Mouse (Mus musculus): ENCODE measurements at regions not wholly inside any gene's neighbourhood (a gene's known extent, or its start where the extent isn't known, plus 50 kb on each side); places are given as distances from the start of the nearest gene placed in this dataset.

DNA sequence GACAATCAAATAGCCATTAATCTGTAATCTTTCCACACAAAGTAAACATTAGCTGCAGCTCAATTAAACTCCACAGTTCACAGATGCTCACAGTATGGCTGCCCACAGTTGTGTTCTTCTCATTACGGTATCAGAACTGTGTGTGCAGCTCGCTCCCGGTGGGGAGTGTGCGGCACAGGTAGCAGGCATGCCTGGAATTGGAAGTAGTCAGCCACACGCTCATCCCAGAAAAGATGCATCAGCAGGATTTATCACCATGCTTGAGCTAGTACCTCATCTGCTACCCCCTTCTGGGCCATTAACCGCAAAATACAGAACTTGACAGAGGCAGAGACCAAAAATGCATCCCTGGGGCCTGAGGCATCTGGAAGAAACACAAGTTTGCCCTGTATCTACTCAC is 437.8 kb downstream of the Adam3 start:
- DNase-seq (ENCODE audit: low read depth, low spot score) = no peak

DNA sequence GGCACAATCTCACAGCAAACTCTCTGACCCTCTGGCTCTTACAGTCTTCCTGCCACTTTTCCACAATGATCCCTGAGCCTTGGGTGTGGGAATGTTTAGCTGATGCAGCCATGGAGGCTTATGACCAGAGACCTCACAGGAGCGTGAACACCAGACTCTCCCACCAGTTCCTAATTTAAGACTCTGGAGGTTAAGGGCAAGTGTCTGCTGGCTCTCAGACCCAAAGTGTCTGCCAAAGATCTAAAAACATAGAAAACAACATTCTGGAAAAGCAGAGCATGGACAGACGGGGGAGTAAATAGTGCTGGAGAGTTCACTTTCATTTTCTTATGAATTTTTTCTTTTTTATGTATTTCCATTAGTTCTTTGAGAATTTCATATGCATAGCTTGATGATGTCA is 440.7 kb downstream of the Adam3 start:
- no peak for DNase-seq (ENCODE audit: low read depth, low spot score)

DNA sequence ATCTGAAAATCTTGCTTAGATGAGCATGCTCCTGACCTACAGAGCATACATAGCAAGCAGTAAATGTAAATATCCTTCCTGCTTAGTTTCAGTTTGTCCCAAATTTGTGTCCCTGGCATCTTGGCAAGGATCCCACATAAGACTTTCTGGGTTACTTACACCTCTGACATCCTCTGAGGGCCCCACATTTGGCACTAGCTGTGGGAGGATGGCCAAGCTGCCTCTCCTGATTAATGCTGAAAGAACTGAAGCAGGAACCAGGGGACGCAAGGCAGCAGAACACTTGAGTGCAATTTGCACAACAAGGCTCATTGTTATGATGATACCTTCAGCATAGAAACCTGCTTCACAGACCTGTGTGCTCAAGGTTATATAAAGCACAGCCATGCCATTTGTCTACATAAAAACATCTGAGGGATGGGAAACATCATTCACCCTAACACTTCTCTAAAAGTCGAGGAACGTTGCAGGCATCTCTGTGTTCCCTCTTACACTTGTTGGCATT is 441.7 kb downstream of the Adam3 start:
- no peak for DNase-seq (ENCODE audit: low read depth, low spot score)

DNA sequence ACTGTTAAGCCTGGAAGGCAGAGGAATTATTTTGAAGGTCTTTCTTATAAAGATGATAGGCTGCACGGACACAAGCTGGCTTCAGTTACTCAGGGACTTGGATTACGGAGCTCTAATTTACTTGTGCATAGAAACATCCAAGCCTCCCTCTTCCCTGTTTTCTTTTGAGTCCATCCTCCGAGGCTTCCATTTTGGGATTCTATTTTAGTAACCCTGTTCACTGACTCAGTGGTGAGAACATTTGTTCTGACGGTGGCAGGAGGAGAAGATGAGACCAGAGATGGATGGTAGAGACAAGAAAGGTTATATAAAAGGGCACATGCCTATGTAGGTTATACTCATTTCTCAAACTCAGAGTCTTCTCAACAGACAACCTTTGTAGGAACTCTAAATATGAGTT is 445.4 kb downstream of the Adam3 start:
- no peak for DNase-seq (ENCODE audit: low read depth, low spot score)

DNA sequence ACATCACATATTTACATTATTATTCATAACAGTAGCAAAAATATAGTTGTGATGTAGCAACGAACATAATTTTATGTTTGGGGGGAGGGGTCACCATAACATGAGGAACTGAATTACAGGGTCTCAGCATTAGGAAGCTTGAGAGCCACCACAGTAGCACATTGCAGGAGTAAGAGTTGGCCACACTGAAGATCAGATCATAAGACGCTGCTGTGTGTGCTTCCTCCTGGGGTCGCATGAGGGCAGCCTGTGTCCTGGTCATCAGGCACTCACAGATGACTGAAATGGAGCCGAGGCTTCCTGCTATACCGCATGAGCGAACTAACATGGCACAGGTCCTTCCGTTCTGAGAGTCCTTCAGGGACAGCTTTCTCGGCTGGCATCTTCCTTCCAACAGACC is 447.3 kb downstream of the Adam3 start:
- no peak for DNase-seq (ENCODE audit: low read depth, low spot score)

DNA sequence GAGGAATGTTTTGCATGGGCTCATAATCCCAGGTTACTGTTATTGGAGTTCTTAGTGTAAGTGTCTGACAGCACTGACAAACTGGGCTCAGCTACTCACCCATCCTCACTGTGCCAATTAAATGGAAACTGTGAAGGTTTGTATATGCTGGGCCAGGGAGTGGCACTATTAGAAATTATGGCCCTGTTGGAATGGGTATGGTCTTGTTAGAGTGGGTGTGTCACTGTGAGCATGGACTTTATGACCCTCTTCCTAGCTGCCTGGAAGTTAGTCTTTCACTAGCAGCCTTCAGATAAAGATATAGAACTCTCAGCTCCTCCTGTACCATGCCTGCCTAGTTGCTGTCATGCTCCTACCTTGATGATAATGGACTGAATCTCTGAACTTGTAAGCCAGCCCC is 464.3 kb downstream of the Adam3 start:
- no peak for DNase-seq (ENCODE audit: low read depth, low spot score)

DNA sequence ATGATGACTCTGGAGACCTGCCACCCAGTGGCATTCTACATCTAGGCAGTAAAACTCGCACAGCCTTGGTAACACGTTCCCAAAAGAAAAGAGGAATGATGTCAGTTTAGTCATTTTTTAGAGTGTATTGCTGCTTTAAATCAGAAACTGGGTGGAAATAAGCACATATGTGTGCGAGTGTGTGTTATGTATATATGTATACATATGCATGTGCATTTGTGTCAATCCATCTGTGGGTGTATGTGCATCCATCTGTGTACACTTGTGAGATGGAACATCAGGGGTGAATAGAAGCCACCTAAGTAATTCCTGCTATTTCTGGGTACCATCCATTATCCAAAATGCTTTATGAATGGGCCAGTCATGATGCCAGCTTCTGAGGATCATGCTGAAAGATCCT is 467.0 kb downstream of the Adam3 start:
- no peak for DNase-seq (ENCODE audit: low read depth, low spot score)

DNA sequence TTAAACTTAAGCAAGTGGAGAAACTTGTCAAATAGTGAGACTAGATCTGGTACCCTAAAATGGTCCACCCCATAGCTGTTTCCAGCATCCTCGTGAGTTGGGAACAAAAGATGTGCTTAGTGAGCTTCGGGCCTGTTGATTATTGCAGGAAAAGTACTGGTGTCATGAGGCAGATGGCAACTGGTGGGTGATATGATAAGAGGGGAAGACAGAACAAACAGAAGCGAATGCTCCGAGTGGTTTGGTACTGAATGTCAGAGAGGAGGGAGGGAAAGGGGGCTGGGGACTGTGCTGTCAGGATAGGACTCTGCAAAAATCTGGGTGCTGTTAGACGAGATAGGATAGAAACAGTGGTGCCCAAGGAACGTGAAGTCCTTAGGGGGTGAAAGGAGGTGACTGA is 483.4 kb downstream of the Adam3 start:
- DNase-seq (ENCODE audit: low read depth, low spot score) = no peak

DNA sequence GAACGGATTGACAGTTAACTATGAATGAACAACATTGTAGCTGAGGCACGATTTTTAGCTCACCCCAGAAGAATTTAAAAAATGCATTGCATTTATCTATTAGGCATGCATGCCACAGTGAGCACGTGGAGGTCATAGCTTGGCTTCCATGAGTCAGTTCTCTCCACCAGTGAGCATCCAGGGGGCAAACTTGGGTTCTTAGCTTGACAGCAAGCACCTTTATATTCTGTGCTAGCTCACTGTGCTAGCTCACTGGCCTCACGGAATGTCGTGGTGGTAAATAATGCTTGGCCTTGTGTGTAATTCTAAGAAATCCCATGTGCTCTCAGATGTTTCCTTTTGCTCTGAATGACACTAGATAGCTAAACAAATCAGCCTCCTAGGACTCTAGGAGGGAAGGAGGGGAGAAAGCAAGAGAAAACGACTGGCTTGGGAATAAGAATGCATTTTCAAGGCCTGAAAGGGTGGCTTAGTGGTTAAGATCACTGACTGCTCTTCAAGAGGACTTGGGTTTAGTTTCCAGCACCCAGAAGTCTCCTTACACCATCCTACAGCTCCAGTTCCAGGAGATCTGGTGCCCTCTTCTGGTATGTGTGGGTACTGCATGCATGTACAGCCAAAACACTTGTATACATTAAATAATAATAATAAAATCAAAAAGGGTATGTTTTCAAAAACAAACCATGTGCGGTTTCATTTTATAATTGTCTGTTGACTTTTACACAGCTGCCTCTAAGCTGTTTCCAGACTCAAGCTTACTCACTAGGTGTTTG is 485.3 kb downstream of the Adam3 start:
- DNase-seq (ENCODE audit: low read depth, low spot score) = no peak

DNA sequence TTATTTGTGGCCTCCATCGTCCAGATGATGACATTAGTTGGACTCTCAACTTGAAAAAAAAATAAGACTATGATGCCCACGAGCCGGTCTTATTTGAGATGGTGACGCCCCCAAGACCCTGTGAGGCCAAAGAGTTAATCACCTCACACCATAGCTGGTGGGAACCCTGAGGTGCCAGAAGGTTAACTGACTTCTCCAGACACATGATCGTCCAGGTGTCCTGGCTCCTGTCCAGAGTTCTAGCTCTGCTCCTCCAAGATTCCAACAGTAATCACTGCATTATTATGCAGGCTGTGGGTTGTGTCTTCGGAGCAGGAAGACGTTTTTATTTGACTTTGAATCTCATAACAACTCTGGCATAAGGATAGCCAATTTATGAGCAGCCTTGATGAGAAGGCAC is 490.7 kb downstream of the Adam3 start:
- DNase-seq (ENCODE audit: low read depth, low spot score) = no peak

DNA sequence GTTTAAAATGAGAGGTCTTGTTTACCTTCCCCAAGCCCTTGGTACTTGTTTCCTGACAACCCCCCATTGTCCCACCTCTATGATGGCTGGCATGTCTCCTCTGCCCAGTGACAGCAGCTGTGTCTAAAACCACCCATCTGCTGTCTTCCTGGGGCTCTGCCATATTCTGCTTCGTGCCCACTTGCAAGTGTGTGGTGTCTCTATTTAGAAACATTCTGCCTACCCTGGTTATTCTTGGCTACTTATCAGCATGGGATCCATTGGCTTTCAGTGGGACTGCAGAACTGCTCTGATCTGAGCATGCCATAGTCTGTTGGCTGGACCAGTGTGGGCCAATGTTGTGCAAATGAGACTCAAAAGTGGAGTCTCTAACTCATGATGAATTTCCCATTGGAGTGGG is 497.5 kb downstream of the Adam3 start:
- peak; percentile 89 for DNase-seq (ENCODE audit: low read depth, low spot score)

DNA sequence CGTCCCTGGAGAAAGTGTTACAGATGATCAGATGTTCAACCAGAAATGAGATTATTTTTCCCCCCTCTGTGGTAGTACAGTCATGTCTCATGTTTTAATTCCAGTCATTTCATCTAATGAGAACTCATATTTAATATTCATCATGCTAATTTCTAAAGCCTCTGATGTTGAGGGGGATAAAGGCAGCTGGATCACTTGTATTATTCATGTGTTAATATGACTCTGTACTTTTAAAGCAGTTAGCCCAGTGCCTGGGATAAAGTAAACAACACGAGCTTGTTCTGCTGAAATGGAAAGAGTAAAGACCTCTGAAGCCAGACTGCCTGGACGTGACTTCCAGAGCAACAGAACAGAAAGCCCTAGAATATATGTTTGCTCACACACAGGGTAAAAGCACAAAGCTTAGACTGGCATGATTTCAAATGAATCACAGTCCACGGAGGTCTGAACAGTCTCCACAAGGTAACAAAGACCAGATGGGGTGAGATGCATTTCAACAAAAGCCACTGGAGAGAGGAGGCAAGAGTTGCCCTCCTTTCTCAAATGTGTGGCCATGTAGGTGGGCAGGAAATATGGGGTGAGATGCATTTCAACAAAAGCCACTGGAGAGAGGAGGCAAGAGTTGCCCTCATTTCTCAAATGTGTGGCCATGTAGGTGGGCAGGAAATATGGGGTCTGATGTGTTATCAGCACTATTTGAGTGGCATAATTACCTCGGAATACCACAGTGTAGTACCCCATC is 498.1 kb downstream of the Adam3 start:
- DNase-seq (ENCODE audit: low read depth, low spot score) = no peak

DNA sequence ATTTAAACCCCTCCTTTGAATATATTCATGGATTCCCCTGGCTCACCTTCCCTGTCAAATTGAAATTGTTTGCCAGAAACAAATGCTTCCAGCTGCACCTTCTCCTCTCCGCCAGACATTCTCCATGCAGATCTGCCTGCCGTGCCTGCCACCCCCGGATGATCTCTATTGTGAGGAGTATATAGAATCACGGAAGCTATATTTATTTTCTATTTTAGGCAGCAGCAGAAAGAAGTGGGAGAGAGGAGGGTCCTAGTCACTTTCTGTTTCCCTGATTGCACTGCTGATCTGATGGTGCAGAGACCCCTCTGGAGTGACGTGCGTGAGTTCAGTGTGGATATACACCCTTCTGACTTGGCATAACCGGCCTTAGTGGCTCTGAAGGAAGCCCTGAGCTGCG is 505.4 kb downstream of the Adam3 start:
- DNase-seq (ENCODE audit: low read depth, low spot score) = peak; percentile 68

DNA sequence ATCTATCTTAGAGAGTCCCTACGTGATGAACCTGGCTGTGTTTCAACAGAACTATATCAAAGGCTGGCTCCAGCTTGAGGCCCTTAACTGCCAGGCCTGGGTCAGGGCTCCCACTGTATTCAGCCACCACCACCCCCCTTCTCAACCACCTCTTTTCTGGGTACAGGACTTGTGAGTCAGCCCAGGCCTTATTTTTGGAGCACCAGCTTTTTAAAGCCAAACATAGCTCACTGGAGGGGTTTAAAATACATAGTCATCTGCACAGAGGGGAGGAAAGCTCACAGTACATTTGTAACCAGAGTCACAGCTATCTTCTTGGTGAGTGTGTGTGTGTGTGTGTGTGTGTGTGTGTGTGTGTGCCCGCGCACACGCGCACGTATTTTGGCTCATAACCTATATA is 509.0 kb downstream of the Adam3 start:
- peak; percentile 88 for DNase-seq (ENCODE audit: low read depth, low spot score)

DNA sequence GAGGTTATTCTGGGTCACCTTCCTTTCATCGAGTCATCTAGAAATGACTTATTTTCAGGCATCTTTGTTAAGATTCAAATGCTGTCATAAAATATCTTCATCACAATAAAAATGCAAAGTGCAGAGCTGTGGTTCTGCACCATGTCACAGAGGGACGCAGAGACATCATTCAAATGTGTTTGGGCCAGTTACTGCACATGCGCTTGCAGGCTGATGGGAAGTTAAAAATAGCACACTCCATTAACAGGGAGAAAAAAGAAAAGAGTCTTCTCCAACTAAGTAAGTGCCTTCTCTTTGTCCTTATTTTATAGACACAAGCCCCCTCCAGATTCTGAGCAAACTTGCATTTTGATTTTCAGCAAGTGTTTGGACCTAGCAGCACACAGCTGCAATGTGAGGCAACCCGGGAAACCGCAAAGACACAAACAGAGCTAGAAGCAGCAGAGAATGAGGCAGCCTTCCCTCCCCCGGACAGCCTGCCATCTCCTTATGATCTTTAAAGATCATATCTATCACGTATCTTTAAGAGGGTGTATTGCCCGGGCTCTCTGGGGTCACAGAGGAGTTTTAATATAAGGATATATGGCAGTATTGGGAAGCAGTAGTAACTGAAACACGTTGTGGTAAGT is 510.0 kb downstream of the Adam3 start:
- DNase-seq (ENCODE audit: low read depth, low spot score) = no peak

DNA sequence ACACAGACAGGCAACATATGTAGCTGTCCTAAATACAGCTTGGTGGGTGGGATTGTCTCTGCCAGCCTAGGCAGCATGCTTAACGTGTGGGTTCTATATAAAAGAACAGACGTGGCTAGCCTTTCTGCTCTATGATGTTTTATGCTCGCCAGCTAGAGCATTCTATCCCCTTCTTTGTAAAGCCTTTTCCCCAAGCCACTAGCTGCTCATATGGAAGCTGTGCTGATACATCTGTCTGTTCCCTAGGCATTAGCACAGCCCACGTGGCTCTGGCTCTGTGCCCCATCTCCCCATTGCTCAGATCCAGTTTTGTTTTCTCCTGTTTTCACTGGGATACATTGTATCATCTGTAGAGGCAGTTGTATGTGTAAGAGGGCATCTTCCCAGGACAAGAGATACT is 511.3 kb downstream of the Adam3 start:
- DNase-seq (ENCODE audit: low read depth, low spot score) = no peak

DNA sequence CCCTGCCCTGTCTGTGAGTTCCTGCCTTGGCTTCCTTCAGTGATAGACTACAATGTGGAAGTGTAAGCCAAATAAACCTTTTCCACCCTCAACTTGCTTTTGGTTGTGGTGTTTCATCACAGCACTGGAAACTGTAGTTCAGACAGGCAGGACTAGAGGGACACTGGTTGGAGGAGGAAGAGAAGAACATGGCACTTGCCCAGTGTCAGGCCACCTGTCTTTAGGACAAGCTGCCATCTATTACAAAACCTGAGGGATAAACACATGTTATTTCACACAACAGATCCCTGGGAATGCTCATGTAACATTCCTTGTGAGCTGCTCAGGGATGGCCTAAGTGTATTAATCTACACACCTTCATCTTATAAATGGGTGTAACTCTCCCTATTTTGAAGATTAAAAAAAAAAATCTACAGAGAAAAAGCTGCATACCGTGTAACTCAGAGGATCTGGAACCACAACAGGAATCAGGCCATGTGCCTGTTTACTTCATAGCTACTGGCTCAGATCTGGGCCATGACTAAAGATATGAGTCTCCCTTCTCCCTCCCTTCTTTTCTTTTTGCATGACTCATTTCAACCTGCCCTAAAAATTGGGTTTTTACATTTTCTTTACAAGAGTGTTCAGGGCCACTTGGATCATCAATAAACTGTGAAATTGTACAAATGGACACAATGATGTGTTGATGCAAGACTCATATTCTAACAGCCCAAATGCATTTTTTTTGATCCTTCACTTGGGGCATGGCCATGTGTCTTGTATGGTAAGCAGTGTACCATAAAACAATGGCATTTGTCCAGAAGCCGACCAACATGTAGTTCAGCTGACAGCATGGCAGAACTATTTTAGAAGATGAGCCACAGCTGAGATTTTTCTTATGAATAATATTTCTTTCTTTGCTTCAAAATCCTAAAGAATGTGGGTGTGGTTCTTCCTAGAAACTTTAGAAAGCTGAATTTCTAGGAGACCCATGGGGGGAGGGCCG is 513.1 kb downstream of the Adam3 start:
- no peak for DNase-seq (ENCODE audit: low read depth, low spot score)

DNA sequence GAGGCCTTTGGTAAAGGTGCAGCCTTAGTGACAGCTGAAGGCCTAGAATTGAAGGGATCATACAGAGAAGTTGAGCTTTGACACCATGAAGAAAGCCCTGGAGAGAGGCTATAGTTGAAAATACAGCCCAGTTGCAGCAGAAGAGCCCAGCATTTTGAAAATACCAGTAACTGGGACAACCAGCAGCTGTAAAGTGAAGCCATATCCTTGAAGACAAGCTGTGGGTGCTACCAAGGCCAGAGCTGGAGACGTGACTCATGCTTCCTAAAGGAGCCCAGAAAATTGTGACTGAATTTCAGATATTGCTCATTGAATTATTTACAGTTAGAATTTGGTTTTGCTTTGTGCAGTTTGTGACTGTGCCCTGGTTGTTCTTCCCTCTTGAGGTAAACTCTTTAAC is 514.6 kb downstream of the Adam3 start:
- DNase-seq (ENCODE audit: low read depth, low spot score) = no peak

Measured in telencephalon, adult 2 months (tissue).